Mouse (Mus musculus) adrenal gland, postnatal 10 days (tissue): ENCODE measurements around the gene Rpl35a. TPM values are rescaled to one million over a fixed set of nuclear protein-coding genes. Genes with fewer than 3 reads are reported as not detected.

ENCODE experiments used
- microRNA-seq: library from miRNA; unstranded; fragments of <30 nt; microRNA quantifications from one replicate; pipeline ENCODE4 v1.2.0, GENCODE M21; 2021
- total RNA-seq, 2 experiments: library from RNA; stranded (reverse); gene quantifications; 2 replicates each; pipeline ENCODE4 v1.2.3; 2021

Gene Rpl35a
- total RNA-seq, 2 experiments from 2014 or later = 635 to 640 TPM

Small RNAs within 50 kb of the gene (microRNA-seq; reads per million reads assigned to microRNA genes)
- gene Gm22231 (not detected), gene Mir1947 (12.5 reads per million, percentile 22 among the genes with 10 or more reads in this experiment)

Other genes with a start within 250 kb of the Rpl35a start
- not detected for gene Smbd1, start 246.0 kb upstream of the Rpl35a start, total RNA-seq
- gene Fyttd1, start 179.0 kb upstream of the Rpl35a start, total RNA-seq = 100 to 1,000 TPM; 105 to 114 TPM
- gene Rubcn, start 178.7 kb upstream of the Rpl35a start, total RNA-seq = 10 to 100 TPM; 24.1 to 35.3 TPM
- 10 to 100 TPM; 30.4 to 43.1 TPM for gene Lrch3, start 142.4 kb upstream of the Rpl35a start, total RNA-seq
- gene Iqcg, start 235 bp upstream of the Rpl35a start, total RNA-seq = 1 to 10 TPM; 2.4 to 3.1 TPM
- 1 to 10 TPM; 5.5 to 9.9 TPM for gene Lmln, start 6.1 kb downstream of the Rpl35a start, total RNA-seq
- gene Osbpl11, start 128.6 kb downstream of the Rpl35a start, total RNA-seq = 10 to 100 TPM; 43.8 to 57.3 TPM
- gene Snx4, start 195.0 kb downstream of the Rpl35a start, total RNA-seq = 10 to 100 TPM; 50.2 to 53.0 TPM